Mouse (Mus musculus): ENCODE measurements around the gene Gcg. TPM values are rescaled to one million over a fixed set of nuclear protein-coding genes. Genes with fewer than 3 reads are reported as not detected.

Gcg gene
- total RNA-seq, 2 experiments from 2014 or later, result not detected

DNA sequence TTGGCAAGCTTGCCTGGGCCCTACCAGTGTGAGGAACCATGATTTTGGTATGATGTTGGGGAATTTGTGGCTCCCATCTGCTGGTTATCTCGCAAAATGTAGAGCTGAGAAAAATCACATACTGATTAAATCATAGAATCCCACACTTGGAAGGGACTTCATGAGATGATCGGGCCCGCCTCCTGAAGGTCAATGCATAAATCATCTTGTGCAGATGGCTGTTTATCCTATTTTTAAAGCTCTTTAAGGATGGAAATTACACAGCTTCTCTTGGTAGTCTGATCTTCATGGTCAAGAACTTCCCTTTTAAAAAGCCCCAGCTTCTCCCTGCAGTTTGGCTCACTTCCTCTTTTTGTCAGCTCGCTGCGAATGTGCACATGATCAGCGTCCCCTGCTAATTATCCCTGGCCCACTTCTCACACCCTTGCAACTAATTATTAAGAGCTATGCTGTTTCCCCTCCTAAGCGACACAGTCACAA, 23.2 kb downstream of the Gcg start:
- no peak for DNase-seq (ENCODE audit: low spot score in 2 of 2)

DNA sequence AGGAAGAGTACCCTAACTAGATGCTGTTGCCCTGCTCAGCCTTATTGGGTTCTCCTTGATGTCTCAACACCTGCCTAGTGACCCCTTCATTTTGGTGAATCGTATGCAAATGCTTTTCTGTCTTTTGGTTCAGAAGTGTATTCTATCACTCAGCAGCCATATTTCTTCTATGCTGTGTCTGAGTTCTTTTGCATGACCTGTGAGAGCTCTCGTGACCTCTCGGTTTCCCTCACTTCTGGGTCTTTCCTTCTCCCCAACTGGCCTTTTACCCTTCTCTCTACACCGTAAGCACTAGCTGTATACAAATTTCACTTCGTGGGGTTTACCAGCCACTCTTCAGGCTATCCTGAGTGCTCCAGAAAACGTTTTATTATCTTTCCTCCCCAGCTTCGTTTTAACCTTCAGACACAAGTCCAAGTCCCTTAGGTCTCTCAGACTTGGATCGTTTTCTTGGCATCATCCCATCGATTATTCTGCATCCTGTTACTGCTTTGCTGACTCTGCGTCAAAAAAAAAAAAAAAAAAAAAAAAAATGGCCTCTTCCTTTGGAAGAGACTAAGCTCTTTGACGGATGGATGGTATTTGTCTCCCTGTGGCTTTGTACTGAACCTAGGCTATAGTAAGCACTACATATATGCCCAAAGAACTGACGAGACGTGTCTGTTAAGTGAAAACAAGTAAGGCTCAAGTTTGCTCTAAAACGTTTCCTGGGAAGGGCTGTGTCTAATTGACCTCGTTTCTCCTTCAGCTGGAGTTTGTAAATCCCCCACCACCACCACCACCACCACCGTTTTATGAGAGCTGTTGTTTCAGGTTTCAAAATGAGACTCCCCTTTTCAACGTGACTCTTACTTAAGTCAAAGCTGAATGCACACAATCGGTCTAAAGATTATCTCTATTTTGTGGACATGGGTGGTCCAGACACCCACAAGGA, 23.9 kb downstream of the Gcg start:
- DNase-seq (ENCODE audit: low spot score in 2 of 2), result no peak

DNA sequence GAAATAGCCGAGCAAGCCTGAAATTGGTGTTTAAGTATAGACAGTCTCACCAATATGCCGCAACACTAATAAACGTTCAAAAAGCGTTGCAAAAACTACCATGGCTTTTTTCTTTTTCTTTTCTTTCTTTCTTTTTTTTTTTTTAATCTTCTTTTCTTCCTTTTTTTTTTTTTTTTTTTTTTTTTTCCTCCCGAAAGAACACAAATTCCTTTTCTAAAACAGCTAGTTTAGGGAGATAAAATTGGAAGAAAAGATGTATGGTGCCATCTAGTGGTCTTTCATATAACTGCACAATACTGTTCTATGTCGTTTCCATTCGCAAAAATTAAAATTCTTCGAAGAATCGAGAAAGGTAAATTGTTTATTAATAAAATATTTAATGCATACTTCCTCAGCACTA, 25.4 kb downstream of the Gcg start:
- DNase-seq (ENCODE audit: low spot score in 2 of 2), result no peak

DNA sequence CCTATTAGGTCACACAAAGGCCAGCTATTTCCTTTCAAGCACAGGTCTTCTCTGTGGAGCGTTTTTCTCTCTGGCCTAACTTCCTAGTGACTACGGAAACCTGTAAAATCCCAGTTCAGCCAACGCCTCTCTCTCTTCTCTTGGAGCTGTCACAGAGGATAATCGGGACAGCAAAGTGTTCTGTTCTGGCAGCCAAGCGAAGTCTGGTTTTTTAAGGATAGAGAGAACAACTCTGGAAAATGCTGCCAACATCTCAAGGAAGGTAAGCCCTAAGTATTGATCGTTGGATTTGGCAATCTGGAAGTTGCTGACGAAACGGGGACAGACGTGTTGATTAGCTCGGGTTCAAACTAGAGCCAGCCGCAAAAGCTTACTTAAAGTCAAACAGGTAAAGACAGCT, 28.5 kb downstream of the Gcg start:
- no peak for DNase-seq (ENCODE audit: low spot score in 2 of 2)

DNA sequence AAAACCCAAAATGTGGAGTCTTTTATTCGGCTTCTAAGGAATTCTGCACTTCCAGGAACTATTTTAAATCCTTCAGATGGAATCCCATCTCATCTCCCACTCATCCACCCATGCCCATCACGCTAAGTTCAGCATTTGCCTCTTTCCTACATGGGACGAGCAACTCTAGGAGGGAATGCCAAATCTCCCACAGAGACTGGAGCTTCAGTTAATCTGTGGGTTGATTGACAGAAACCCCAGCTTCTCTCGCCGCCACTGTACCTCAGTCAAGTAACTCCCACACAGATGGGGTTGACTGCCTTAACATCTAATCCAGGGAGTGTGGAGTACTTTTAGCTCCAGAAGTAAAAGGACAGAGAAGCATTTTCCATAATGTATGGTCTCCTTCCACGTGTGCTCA, 29.4 kb downstream of the Gcg start:
- DNase-seq (ENCODE audit: low spot score in 2 of 2), result no peak

DNA sequence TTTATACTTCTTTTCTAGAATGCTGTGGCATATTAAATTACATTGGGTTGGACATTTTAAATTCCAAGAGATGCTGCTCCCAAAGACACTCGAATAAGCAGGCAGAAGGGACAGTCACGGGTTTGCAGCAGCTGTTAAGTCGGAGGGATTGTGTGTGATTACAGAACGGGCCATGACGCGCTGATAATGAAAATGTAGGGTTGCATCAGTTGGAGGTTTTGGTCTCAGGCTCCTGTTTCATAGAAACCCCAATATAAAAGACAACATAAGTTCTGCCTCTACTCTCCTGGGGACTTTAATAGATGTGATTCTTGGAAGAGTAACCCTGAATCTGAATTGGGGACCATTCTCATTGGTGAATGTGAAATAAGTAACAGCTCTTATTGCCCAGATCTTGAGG, 33.1 kb downstream of the Gcg start:
- no peak for DNase-seq (ENCODE audit: low spot score in 2 of 2)

DNA sequence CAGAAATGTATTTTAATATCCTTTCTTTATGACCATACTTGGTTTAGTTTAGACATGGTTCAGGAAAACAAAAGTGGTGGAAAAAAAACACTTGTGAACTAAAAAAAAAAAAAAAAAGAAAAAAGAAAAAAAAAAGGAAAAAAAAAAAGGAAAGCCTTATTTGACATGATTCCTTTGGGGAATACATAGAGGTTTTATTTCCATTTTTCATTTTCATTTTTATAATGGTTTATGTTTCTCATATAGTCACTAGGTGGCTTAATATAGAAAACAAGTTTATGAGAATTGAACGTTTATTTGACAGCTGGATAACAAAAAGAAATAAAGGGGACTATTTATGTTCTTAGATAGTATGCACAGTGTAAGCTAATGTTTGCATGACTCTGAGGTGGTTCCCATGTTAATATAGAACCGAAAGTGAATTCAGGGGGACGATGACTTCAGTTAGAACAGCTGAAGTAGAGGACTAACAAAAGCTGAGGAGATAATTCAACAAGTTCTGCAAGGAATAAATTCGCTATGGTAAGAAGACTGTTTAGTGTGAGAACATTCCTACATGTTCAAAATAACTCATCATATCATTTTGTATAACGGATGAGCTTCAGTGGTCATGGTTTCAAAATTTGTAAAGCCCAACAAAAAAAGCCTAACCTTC, 33.6 kb downstream of the Gcg start:
- no peak for DNase-seq (ENCODE audit: low spot score in 2 of 2)

DNA sequence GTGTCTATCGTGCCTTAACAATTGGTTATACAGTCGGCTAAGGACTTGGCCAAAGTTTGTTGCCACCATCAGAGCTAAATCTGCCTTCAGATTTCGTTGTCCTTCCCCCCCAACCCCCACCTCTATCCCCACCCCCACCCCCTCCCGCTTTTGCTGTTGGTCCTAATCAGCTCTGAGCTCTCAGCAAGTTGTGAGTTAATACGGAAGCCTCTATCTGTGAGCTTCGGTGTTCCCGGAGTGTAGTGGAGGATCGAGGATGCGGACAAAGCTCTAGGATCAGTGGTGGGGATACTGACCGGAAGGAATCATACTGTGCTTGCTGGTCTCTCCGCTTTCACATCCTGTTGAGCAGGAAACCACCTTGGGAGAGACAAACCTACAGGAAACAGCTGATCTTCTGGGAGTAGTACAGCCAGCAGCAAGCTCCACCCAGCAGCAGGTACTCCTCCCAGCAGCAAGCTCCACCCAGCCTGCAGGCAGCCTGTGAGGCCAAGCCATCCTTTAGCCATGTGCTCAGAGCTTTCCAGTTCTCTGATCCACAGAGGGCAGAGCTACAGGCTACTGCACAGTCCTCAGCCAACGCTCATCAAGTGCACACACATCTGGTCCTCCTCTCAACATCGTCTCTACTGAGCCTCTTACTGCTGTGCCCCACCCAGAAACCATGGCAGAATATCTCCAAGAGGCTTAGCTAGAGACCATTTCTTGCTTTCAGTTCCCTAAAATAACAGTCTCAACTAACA, 42.5 kb downstream of the Gcg start:
- no peak for DNase-seq (ENCODE audit: low spot score in 2 of 2)

DNA sequence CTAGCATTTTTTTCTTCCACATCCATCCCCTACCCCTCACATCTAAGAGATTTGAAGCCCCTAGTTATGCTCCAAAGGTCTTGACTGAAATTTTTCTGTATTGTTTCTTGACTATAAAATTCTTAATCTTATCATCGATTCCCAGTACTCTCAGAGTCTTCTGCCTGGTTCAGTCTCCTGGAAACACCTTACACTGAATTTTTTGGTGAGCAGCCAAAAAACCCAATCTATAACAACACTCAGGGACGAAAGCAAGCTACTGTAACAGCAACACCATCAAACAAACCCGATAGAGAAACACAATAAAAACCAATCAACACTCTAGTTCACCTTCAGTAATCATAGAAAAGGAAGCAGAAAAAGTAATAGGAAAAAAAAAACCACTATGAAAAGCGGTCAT, 43.4 kb downstream of the Gcg start:
- DNase-seq (ENCODE audit: low spot score in 2 of 2), result no peak

DNA sequence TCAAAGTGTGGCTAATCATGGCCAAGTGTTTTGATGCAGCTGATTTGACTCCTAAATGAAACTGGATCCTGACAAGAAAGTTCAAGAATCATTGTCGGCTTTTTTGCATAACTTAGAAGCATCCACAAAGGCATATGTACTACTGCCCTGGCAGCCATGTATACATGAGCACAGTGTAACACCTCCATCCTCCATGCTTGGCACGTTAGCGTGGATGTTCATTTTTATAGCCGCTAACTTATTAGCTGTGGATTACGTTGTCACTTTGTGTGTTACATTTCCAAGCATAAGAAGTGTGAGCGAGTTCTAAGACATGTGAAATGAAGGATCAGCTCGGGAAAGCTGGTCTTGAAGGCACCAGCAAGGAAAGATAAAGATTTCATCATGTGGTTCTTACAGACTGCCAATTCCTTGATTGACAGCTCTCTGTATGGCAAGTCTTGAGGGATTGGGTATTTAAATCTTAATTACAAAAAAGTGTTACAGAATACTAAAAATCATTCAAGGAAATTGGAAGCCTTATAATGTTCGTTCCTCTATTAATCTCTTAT, 52.1 kb downstream of the Gcg start:
- DNase-seq (ENCODE audit: low spot score in 2 of 2), result no peak

DNA sequence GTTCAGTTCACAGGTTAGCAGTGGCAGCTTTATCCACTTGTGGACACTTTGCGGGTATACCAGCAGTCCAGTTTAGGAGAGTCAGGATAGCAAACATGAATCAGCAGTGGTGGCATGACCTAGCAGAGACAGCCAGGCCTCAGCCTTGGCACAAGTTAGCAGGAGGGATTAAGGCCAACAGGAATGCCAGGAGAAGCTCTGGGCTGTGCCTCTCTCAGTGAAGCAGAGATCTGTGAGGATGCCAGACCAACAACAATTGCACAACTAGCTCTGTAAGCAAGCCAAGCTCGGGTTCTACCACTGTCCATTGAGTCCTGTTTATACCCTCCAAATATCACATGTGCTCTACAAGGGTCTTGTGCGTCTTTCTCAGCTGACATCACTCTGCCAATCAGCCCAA, 57.5 kb downstream of the Gcg start:
- no peak for DNase-seq (ENCODE audit: low spot score in 2 of 2)

Other genes with a start within 250 kb of the Gcg start
- gene Dpp4, start 71.4 kb downstream of the Gcg start, total RNA-seq (2021), result 1 to 10 TPM; 1.6 to 2.1 TPM
- gene Fap, start 90.4 kb upstream of the Gcg start, total RNA-seq (2021), result 1 to 10 TPM in 1 of 2 experiments, under 1 TPM in 1; 0.89 to 1.2 TPM
- gene Ifih1, start 162.6 kb upstream of the Gcg start, total RNA-seq (2021), result 1 to 10 TPM; 1.8 to 2.3 TPM
- gene Gca, start 180.6 kb upstream of the Gcg start, total RNA-seq (2021), result 10 to 100 TPM; 12.3 to 13.2 TPM